Mouse (Mus musculus): Measurements from ENCODE around the gene Usp27x. TPM values are rescaled to one million over a fixed set of nuclear protein-coding genes. Genes with fewer than 3 reads are reported as not detected.

Usp27x gene
- 0.30 and 1.2 TPM in 2 replicates for total RNA-seq (2014; fragmentation: Nextera tagmentation)
- 0.56 and 0.67 TPM in 2 replicates for total RNA-seq (2017)

DNA sequence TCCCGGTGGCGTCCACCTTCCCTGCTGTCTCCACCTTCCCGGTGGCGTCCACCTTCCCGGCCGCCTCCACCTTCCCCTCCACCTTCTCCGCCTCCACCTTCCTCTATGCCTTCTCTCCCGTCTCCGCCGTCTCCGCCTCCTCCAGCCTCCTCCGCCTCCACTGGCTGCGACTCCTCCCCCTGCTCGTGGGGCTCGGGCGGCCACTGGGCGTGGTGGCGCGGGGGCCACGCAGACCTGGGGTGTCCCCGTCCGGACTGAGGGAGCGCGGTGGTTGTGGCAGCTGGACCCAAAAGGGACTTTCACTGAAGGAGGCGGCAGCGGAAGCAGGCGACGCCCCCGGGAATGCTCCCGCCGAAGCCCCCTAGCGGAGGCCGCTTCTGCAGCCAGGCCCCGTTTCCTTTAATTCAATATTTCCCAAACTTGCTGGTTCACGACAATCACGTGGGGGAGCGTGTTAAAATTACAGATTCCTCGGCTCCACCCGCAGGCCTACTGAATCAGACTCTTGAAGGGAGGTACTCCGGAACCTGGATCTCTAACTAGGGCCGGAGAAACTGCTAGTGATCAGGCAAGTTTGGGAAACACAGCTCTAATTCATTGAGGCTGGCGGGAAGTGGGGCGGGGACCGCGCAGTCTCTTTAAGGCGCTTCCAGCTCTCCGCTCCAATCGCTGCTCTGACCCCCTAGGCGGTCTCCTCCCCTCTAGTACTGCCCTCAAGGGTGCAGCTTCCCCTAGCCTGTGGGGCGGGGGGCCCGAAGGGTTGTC is at the start of gene Usp27x:
TSS of gene Usp27x (minus strand) at position 115 of the 765 bp plus-strand sequence.
- peak; percentile 96 for ATAC-seq (replicated peaks; ENCODE audit: poor library complexity, severe bottlenecking)

DNA sequence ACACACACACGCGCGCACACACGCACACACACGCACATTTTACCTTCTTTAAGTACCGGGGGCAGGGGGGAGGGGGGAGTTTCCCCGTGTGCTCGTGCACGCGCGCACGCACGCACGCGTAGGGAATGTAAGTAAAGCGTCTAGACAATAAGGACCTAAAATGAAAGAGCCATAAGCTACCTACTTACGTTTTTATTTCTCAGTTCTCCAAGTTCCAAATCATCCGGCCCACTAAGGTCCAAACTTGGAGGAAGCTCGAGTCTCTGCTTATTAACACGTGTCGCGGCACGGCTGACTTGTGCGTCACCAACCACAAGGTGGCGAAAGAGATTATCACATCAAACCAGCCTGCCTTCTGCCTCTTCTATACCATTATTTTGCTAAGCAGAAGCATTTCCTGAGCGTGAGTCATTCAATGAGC is 47.1 kb upstream of the Usp27x start:
- ATAC-seq (replicated peaks; ENCODE audit: poor library complexity, severe bottlenecking) = peak; percentile 86

DNA sequence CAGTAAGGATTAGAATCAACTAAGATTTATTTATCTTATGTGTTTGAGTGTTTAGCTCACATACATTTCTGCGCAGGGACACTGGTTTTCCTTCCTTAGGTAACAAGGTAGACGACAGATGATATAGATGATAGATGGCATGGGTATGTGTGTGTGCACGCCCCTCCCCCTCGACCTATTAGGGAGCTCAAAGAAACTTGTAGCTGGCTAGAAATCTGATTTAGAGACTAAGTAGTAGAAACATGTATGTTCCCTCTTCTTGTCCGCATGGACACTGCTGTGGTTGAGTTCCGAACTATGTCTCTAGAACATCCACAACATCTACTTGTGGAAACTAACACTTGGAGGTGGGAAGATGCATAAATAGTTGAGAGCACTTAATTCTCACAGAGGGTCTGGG is 46.5 kb upstream of the Usp27x start:
- ATAC-seq (replicated peaks; ENCODE audit: poor library complexity, severe bottlenecking) = no peak

DNA sequence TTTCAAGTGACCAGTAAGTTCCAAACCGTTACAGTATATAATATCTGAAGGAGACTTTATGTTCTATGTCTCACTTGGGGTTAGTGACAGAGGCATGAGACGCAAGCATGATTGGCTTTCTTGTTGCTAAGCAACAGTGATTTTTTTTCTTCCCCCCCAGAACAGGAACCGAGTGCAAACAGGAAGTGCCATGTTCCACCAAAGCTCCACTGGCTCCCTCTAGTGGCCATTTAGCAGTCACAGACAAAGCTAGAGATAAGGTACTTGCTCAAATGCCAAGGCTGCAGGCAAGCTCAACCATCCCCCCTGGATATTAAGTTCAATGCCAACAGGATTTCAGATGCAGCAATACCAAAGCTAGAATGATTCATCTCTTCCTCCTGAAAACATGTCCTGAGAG is 45.4 kb upstream of the Usp27x start:
- ATAC-seq (replicated peaks; ENCODE audit: poor library complexity, severe bottlenecking) = peak; percentile 89

DNA sequence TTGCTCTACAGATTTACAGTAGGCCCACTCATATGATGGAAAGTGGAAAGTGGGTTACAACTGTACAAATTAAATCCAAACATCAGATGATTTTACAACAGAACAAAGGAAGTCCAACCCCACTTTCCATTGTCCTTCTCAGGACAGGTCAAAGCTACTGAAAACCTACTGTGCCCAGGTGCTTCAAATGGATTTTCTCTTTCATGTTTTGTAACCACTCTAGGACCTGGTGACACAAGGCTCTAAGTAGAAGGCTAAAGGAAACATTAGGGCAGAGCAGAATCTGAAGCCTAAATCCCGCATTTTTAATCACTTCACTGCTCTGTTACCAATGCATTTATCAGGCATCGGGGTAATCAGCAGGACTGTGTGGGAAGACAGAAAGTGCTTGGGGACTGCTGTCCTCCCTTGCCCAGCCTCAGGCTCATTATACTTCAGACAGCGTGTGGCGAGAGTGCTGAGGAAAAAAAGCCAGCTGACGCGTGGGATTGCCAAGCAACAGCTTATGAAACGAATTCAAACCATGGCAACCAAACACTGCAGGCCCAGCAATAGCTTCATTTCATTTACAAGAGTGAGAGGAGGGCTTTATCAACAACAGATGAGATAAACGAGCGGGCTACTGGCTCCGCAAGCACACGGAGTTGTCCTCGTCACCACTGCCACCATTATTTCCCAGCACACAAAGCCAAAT is 40.7 kb upstream of the Usp27x start:
- no peak for ATAC-seq (replicated peaks; ENCODE audit: poor library complexity, severe bottlenecking)

DNA sequence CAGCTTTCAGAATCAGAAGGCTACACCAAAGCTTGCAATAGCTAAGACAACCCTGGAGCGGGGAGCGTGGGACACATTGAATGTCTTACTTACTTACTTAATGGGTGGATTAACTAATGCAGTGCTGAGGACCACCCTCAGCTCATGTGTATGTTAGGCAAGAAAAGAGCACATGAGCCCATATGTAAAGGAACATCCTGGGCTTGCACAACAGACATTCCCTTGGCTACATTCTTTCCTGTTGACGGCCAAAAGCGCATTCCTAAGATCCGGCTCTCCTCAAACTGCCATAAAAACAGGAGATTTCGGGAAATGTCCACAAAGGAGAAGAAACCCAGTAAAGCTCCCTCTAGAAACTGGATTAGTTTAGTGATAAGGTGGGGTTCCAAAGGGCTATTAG is 39.7 kb upstream of the Usp27x start:
- ATAC-seq (replicated peaks; ENCODE audit: poor library complexity, severe bottlenecking) = no peak

DNA sequence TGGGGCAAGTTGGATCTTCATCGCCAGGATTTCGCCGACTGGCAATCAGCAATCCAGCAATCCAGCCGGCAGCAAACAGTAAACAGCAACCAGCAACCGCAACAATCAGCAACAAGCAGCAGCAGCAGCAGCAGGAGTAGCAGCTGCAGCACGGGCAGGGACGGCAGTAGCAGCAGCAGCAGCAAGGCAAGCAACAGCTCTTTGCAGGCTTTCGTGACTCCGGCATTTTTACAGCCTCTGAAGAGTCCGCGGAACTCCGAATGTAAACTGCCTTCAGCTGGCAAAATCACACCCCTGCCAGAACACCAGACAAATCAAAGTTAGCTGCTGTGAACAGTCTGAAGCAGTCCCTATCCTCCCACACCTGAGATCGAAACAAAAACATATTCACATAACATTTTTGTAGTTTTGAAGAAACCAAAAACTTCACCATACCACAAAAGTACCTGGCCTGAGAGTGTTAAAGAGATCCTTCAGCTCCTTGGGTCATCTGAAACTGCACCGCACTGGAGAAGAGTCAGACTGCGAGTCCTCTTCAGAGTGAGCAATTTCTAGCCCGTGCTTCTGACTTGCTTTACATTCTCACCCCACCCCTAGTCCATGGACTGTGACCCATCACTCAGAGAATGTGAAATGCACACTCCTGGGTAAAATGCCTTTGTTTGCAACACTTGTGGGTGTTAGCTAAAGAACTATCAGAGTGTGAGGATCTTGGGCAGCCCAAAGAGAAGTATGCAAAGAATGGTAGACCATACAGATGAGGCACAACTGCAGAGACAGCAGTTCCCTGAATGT is 36.8 kb upstream of the Usp27x start:
- no peak for ATAC-seq (replicated peaks; ENCODE audit: poor library complexity, severe bottlenecking)

DNA sequence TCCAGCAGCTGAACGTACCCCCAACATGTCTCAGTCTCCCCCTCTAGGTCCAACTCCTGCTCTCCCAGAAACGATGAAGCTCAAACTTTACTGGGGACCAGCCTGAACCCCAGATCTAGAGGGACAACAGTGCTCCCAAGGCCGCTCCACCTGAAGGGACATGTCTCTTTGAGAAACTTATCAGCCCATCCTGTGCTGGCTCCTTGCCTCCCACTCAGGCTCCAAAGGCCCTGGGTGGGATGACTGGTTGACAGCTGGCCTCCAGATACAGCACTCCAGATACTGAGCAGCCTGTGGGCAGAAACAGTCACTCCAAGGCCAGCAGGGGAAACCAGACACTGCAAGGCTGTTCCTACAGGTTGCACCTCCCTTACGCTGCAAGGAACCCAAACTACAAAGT is 956 bp upstream of the Usp27x start:
- no peak for ATAC-seq (replicated peaks; ENCODE audit: poor library complexity, severe bottlenecking)

DNA sequence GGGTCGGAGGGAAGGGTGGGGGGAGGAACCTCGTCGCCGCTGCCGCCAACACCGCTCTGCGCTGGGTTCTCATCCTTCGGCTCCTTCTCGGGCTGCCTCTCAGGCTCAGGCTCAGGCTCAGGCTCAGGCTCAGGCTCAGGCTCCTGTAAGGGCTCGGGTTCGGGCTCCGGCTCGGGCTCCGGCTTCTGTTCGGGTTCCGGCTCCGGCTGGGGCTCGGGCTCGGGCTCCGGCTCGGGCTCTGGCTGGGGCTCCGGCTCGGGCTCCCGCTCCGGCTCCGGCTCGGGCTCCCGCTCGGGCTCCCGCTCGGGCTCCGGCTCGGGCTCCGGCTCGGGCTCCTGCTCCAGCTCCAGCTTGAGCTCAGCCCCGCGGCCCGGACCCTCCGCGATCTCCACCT is 311 bp downstream of the Usp27x start:
- ATAC-seq (replicated peaks; ENCODE audit: poor library complexity, severe bottlenecking) = peak; percentile 6; the same call in 1 of the 2 replicates

DNA sequence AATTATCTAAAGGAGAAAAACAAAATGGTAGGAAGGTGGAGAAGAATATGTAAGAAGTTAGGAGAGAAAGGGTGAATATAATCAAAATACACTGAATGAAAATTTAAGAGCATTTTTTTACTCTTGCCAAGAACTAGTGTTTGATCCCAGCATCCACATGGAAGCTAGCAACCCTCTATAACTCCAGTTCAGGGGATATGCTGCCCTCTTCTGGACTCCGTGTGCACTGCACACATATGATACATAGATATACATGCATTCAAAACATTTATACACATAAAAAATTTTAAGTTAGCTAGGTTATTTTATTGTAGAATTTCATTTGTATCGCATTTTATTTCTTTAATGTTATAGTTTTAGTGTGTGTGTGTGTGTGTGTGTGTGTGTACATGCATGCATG is 50.2 kb downstream of the Usp27x start:
- peak; percentile 46; the same call in 1 of the 2 replicates for ATAC-seq (replicated peaks; ENCODE audit: poor library complexity, severe bottlenecking)

DNA sequence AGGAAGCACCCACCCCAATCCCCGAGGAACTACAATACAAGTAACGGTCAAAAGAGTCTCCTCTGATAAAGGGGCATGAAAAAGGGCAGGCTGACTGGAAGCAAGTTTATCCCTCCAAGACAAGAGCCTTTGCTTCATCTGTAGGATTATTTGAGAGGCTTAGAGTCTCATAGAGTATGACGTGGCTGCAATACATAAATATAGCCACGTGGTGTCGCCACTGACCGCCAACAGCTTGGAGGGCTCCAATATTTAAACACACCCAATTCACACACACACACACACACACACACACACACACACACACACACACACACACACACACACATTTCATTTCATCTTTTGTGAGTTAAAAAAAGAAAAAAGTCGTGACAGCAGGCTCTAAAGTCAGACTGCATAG is 53.3 kb downstream of the Usp27x start:
- peak; percentile 50 for ATAC-seq (replicated peaks; ENCODE audit: poor library complexity, severe bottlenecking)

Other genes starting within 250 kb of the Usp27x start
- gene Clcn5, start 56.5 kb downstream of the Usp27x start, total RNA-seq (2014; fragmentation: Nextera tagmentation) = 3.1 and 5.8 TPM in 2 replicates
- 3.3 and 4.6 TPM in 2 replicates for gene Clcn5, start 56.5 kb downstream of the Usp27x start, total RNA-seq (2017)
- gene Foxp3, start 197.8 kb upstream of the Usp27x start, total RNA-seq (2014; fragmentation: Nextera tagmentation) = not detected in 2 replicates
- gene Foxp3, start 197.8 kb upstream of the Usp27x start, total RNA-seq (2017) = not detected in 2 replicates
- 0.30 and 1.8 TPM in 2 replicates for gene Ppp1r3f, start 198.5 kb upstream of the Usp27x start, total RNA-seq (2014; fragmentation: Nextera tagmentation)
- 0.26 and 1.6 TPM in 2 replicates for gene Ppp1r3f, start 198.5 kb upstream of the Usp27x start, total RNA-seq (2017)
- 37.5 and 38.0 TPM in 2 replicates for gene Ccdc22, start 229.7 kb upstream of the Usp27x start, total RNA-seq (2014; fragmentation: Nextera tagmentation)
- 41.4 and 45.7 TPM in 2 replicates for gene Ccdc22, start 229.7 kb upstream of the Usp27x start, total RNA-seq (2017)
- gene Cacna1f, start 231.3 kb upstream of the Usp27x start, total RNA-seq (2014; fragmentation: Nextera tagmentation) = 0.53 TPM in 1 of 2 replicates, not detected in the other
- 0.09 and 0.46 TPM in 2 replicates for gene Cacna1f, start 231.3 kb upstream of the Usp27x start, total RNA-seq (2017)